Mouse (Mus musculus): ENCODE results near the gene Ccdc171. TPM values are rescaled to one million over a fixed set of nuclear protein-coding genes. Genes with fewer than 3 reads are reported as not detected.

The Ccdc171 gene
- polyA plus RNA-seq, 1 experiment from 2014 or later, result 4.6 TPM

Other genes starting within 250 kb of the Ccdc171 start
- gene Ttc39b, start 201.3 kb upstream of the Ccdc171 start, polyA plus RNA-seq (2015; fragmentation: Nextera tagmentation; extraction: Ambion mirVana), result 1.7 and 1.9 TPM in 2 replicates
- gene Snapc3, start 107.8 kb upstream of the Ccdc171 start, polyA plus RNA-seq (2015; fragmentation: Nextera tagmentation; extraction: Ambion mirVana), result 53.0 and 53.2 TPM in 2 replicates
- gene Psip1, start 39.1 kb upstream of the Ccdc171 start, polyA plus RNA-seq (2015; fragmentation: Nextera tagmentation; extraction: Ambion mirVana), result 156 and 159 TPM in 2 replicates